Mouse (Mus musculus) cerebellum, adult 9-10 months (tissue): ENCODE data around the gene Rpl9.

Experiments
- DNase-seq: peaks from one replicate; pipeline ENCODE4 v3.0.0; 2022

The Rpl9 gene

DNA sequence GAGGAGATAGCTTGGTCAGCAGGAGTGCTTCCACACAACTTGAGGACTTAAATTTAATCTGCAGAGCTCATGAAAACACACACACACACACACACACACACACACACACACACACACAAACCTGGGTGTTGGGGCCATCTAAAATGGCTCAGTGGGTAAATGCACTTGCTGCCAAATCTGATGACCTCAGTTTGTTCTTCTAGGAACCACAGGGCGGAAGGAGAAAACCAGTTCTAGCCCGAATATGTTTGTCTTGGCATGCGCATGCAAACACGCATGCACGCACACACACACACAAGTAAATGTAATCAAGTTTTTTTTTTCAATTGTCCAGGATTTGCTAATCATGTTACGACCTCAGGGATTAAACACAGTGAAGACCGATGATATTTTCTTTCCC is 19.7 kb downstream of the Rpl9 start:
- no peak for DNase-seq

DNA sequence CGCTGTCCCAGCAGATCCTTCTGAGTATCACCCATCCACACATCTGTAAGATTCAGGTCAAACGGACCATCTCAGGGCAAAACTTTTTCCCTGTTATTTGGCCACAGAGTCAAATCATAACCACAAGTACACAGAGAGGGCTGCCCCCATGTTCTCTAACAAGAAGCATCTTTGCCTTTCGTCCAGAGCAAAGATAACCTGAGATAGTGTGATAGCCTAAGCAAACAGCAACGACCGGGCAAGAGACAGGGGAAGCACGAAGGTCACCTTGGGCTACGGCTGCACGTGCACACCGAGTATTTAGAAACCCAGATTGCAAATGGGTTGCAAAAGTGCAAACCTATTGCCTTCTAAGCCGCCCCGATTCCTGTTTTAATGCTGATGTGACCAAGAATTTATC is 23.4 kb downstream of the Rpl9 start:
- no peak for DNase-seq

DNA sequence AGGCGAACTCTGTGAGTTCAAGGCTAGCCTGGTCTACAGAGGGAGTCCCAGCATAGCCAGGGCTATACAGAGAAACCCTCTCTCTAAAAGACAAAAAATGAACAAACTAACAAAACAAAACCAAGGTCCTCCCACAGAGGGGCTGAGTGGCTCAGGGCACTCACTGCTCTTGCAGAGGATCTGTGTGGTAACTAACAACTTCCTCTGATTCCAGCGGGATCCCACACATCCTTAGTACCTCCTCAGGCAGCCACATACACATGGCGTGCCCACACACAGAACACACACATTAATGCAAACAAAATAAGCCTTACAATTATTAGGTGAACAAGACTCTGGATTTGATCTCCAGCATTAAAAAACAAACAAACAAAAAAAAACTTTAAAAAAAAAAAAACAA is 33.5 kb downstream of the Rpl9 start:
- DNase-seq = no peak

DNA sequence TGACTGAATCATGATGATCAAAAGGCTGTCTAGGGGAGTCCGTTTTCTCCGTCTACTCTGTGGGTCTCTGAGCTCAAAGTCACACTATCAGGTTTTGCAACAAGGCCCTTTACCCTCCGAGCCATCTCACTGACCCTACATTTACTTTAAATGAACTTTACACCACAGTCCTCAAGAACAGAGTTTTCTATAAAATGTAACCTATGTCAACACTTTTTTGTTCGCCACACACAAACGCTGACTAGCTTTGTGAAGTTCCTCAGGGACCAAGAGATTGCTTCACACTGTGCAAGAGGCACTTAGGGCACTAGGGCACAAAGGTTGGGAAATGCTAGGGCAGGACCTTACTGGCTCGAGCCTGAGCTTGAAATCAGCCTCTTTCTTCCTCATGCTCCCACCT is 34.4 kb downstream of the Rpl9 start:
- no peak for DNase-seq

DNA sequence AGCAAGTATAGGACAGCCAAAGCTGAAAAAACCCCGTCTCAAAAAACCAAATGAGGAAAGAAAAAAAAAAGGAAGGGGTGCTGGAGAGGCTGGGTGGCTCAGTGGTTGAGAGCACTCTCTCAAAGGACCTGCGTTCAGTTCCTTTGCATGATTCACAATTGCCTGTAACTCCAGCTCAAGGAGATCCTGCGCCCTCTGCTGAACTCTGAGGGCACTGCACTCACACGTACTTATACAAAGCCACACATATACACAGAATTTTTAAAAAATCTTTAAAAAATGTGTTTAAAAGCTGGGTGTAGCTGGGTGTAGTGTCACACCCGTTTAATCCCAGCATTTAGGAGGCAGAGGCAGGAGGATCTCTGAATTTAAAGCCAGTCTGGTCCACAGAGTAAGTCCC is 36.3 kb downstream of the Rpl9 start:
- no peak for DNase-seq

DNA sequence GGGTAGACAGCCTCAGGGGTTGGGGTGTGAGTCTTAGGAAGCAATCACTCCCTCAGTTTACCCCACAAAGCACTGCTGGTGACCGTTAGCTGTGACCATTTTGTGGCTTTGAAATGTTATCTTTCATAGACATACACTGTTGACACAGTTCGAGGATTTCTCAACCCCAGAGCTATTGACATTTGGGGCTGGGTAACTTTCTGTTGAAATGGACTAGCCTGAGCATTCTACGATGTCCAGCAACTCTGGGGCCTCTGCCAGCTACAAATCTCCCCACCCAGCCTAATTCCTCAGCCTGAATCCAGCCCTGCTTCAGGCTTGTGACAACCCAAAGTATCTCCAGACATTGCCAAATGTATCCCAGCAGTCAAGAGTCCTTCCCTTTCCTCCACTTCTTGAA is 37.1 kb downstream of the Rpl9 start:
- no peak for DNase-seq

DNA sequence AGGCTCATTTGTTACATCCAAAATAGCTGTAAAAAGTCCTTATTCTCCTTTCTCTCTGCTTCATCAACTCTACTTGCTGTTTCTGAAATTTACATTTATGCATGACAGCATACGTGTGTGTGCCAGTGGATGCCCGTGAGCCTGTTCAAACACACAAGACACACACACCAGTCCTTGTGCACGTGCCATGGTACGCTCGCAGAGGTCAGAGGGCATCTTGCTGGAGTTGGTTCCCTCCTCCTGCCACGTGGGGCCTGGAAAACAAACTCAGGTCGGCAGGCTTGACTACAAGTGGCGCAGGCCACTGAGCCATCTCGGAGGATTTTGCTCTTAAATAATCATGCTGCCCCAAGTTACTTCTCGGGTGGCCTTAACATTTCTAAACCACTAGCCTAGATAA is 40.7 kb downstream of the Rpl9 start:
- no peak for DNase-seq

DNA sequence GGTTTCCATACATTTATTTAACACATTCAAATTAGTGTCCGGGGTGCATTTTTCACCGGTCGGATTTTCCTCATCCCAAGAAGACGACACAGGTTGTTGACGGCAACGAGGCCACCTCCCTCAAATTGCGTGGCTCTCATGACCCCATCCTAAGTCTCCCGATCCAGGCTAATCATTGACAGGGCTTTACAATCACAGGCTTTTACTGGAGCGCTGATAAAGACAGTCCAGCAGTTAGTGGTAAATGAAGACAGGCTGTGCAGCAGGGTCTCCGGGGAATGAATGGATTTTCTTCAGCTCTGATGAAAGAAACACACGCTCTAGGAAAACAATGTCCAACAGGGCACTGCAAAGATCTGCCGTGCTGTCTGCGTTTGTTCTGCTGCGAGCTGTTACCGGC is 43.1 kb downstream of the Rpl9 start, which contains the start of gene Klb:
TSS of gene Klb (plus strand) at position 147 of the 400 bp plus-strand sequence.
- DNase-seq = no peak

DNA sequence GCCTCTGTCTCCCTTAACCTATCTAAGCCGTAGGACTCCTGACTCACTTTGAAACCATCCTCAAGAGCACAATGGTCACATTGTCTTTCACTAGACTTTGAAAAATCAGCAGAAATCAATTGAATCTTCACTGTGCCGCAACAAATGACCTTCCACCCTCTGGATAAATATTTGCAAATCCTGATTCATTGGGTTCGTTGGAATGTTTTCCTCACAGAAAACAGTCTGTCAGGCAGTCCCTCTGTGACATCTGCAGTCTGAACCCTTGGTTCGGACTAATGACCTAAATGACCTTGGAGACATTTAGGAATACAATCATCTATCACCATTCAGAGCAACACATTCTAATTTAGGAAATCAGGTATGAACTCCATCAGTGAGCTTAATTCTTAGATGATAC is 51.1 kb downstream of the Rpl9 start:
- DNase-seq = no peak

DNA sequence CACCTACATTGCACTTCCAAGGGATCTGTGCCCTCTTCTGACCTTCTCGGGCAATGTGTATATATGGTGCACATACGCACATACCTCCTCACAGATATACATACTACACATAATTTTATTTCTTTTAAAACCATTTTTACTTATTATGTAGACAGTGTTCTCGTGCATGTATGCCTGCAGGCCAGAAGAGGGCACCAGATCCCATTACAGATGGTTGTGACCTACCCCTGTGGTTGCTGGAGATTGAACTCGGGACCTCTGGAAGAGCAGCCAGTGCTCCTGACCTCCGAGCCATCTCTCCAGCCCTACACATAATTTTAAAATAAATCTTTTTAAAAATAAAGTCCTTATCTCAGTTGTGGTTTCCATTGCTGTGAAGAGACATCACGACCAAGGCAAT is 52.9 kb downstream of the Rpl9 start:
- DNase-seq = no peak
